Mouse (Mus musculus): ENCODE data around the gene Tab2.

Gene Tab2

GRCm38 (mm10) chr10:7956228-7957001 lies at the start of gene Tab2:
Tab2 (minus strand) TSS chr10:7956230.
- peak; percentile 70 to 77 for DNase-seq (ENCODE audit: low read depth in 2 of 2, low spot score in 2 of 2)

- DNase-seq (ENCODE audit: low read depth in 2 of 2, low spot score in 2 of 2): no peak
Measured at GRCm38 (mm10) chr10:7992258-7992919, 36.4 kb upstream of the Tab2 start.

GRCm38 (mm10) chr10:7991596-7991995 lies 35.6 kb upstream of the Tab2 start:
- no peak for DNase-seq (ENCODE audit: low read depth in 2 of 2, low spot score in 2 of 2)

GRCm38 (mm10) chr10:7987521-7987920 lies 31.5 kb upstream of the Tab2 start:
- no peak for DNase-seq (ENCODE audit: low read depth in 2 of 2, low spot score in 2 of 2)

- peak; percentile 18 to 41 for DNase-seq (ENCODE audit: low read depth in 2 of 2, low spot score in 2 of 2)
Measured at GRCm38 (mm10) chr10:7976462-7976861, 20.4 kb upstream of the Tab2 start.

GRCm38 (mm10) chr10:7968747-7969280 lies 12.8 kb upstream of the Tab2 start:
- no peak for DNase-seq (ENCODE audit: low read depth in 2 of 2, low spot score in 2 of 2)

DNA sequence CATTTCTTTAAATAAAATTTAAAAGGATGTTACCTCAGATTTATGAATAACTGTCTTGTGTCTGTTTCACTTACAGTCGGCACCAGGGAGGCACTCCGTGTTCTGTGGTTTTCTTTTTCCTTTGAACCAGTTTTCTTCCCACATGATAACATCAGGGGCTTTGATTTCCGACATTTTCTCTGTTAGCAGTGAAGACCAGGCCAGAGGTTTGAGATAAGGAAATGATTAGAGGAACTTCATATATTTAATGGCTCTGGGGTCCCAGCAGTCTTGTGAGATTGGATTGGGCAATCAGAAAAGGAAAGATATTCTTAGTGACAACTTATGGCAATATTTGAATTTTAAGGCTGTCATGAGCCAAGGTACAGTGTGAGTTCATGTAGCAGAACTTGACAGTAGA lies 11.1 kb upstream of the Tab2 start:
- no peak for DNase-seq (ENCODE audit: low read depth in 2 of 2, low spot score in 2 of 2)

GRCm38 (mm10) chr10:7959073-7959472 lies 3.0 kb upstream of the Tab2 start:
- no peak for DNase-seq (ENCODE audit: low read depth in 2 of 2, low spot score in 2 of 2)

- DNase-seq (ENCODE audit: low read depth in 2 of 2, low spot score in 2 of 2): peak; percentile 37 to 38
Measured at GRCm38 (mm10) chr10:7955634-7956121, 352 bp downstream of the Tab2 start.

- DNase-seq (ENCODE audit: low read depth in 2 of 2, low spot score in 2 of 2): peak; percentile 32 to 35
Measured at GRCm38 (mm10) chr10:7954989-7955633, 919 bp downstream of the Tab2 start.

GRCm38 (mm10) chr10:7954627-7954988 lies 1.4 kb downstream of the Tab2 start:
- peak in 1 of 2 experiments; percentile 1 for DNase-seq (ENCODE audit: low read depth in 2 of 2, low spot score in 2 of 2)

GRCm38 (mm10) chr10:7943006-7943405 lies 13.0 kb downstream of the Tab2 start:
- DNase-seq (ENCODE audit: low read depth in 2 of 2, low spot score in 2 of 2): no peak

- no peak for DNase-seq (ENCODE audit: low read depth in 2 of 2, low spot score in 2 of 2)
Measured at GRCm38 (mm10) chr10:7936556-7937192, 19.4 kb downstream of the Tab2 start.

GRCm38 (mm10) chr10:7932958-7933357 lies 23.1 kb downstream of the Tab2 start:
- DNase-seq (ENCODE audit: low read depth in 2 of 2, low spot score in 2 of 2): no peak

- DNase-seq (ENCODE audit: low read depth in 2 of 2, low spot score in 2 of 2): no peak
Measured at GRCm38 (mm10) chr10:7928996-7929395, 27.0 kb downstream of the Tab2 start.

DNA sequence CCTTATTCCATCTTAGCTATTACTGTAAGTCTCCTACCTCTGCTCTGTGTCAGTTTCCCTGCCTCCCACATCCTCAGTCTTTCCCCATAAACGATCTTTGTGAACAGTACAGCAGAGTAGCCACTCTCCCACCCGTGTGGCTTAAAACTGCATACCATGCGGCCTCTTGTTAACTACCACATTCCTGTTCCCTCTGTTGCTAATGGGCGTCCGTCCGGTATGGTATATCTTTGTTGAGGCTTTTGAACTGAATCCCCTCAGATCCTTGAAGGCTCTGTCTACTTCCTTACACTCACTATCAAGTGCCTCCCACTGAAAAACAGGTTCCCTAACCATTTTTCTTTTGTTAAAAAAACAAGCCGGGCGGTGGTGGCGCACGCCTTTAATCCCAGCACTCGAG lies 30.5 kb downstream of the Tab2 start:
- no peak for DNase-seq (ENCODE audit: low read depth in 2 of 2, low spot score in 2 of 2)

GRCm38 (mm10) chr10:7923433-7923832 lies 32.6 kb downstream of the Tab2 start:
- no peak for DNase-seq (ENCODE audit: low read depth in 2 of 2, low spot score in 2 of 2)

GRCm38 (mm10) chr10:7911268-7911667 lies 44.8 kb downstream of the Tab2 start:
- no peak for DNase-seq (ENCODE audit: low read depth in 2 of 2, low spot score in 2 of 2)

DNA sequence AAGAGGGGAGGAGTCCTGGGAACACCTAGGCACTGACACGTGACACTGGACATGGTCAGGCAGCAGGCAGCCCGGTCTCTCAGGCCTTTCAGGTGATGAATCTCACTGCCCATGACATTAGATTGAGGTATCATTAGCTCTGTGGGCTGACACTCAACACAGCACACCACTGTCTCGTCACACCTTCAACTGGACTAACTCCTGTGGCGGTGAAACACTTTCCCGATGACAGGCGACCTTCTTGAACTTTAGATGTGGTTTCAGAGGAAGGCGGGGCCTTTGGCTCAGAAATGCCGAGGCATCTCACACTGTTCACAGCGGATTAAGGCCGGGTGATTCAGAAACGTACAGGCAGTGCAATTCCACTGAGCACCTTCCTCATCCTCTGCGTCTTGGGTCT lies 48.9 kb downstream of the Tab2 start:
- no peak for DNase-seq (ENCODE audit: low read depth in 2 of 2, low spot score in 2 of 2)

GRCm38 (mm10) chr10:7904157-7904556 lies 51.9 kb downstream of the Tab2 start:
- DNase-seq (ENCODE audit: low read depth in 2 of 2, low spot score in 2 of 2): no peak

Measured in CD8-positive naive resting alpha-beta T cell, adult 2 months (primary cell).